ENCODE assay signal across 24 mouse cellular contexts in the genomic region with DNA sequence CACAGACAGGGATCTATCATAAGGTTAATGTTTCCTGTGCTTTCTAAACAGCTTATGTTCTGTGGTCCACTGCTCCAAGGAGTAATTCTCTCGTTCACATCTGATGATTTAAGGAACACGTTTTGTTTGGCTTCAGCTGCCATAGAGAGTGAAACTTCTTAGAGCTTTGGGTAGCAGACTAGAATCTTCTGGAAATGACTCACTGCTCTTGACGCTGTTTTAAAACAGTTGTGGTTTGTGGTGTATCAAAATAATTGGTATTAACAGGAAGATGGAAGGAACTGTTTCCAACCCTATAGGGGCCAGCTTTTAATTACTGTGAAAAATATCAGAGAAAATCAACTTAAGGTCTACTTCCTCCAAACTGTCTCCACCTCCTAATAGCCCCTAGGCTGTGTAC.
DNase-seq lines count a peak whose midpoint lies in the region; ATAC-seq and TF ChIP-seq lines count a peak whose summit lies in the region.
"Had no signal": no experiment of that assay in that cellular context is flagged by ENCODE, and none has a peak within 500 bp of the region (broad histone marks: within the 10 kb centered on the region; RNA-seq: fewer than 3 reads in every experiment).

No protein-coding gene starts in this region.

- TF ChIP-seq EP300 in CH12.LX (IDR thresholded peaks at IDR 0.05; ENCODE audit: low read length): peak; percentile 80

- peak; percentile 29 for DNase-seq in 3134 (ENCODE audit: extremely low read depth, insufficient read length, low spot score)
- peak; percentile 64 for DNase-seq in CH12.LX (ENCODE audit: extremely low read depth)
- peak; percentile 16 for DNase-seq in c-Kit-positive CD71-negative TER-119-negative erythroid progenitor cells, embryonic 14.5 days (ENCODE audit: low read depth)
- no peak for DNase-seq in right cerebral cortex, adult 18-20 months
- no peak for DNase-seq in gastrocnemius, postnatal 36 days
- DNase-seq in gastrocnemius, postnatal 4 days (ENCODE audit: low spot score in 2 of 2): no peak
- DNase-seq: adrenal gland, adult 2 months; cerebellum, adult 9-10 months; heart, adult 11 months; heart, postnatal 14 days; kidney, adult 18-20 months; kidney, postnatal 10 days; liver, postnatal 0 days; lung, postnatal 10 days; midbrain, embryonic 14.5 days; thymus, postnatal 36 days had no signal

- intact Hi-C loops in gastrocnemius, postnatal 36 days (cut with DNase I): no loop called here

- in situ Hi-C loops in CH12.LX (cut with MboI; ENCODE audit: low pct_ligation_motif_present, low pct_unique_long_range_greater_than_20kb, low sequenced_read_pairs): no loop called here

- dilution Hi-C loops in CH12.LX (cut with MboI; ENCODE audit: extremely low pct_ligation_motif_present, extremely low pct_unique_long_range_greater_than_20kb, low sequenced_read_pairs): no loop called here

- H3K4me1 ChIP-seq in CH12.LX (ENCODE audit: control insufficient read depth in 1 of 2, insufficient read depth in 2 of 2): peaks cover 0 to 14% of the 10 kb centered on the region in 2 experiments; a peak in 2 of 4 replicates
- H3K4me1 ChIP-seq: embryonic facial prominence, embryonic 13.5 days; heart, embryonic 12.5 days; limb, embryonic 10.5 days had no signal

- TF ChIP-seq POLR2A in CH12.LX (IDR thresholded peaks at IDR 0.05; ENCODE audit: low read depth, low read length): no peak

- no peak overlapping the region for H3K4me3 ChIP-seq in CH12.LX (replicated peaks in 1 of 3; ENCODE audit: low read depth in 2 of 3, low read length in 2 of 3, poor library complexity in 1 of 3)
- H3K4me3 ChIP-seq: embryonic facial prominence, embryonic 13.5 days; heart, embryonic 12.5 days; limb, embryonic 10.5 days; megakaryocyte, embryonic 14.5 days had no signal

- H3K27ac ChIP-seq in CH12.LX (ENCODE audit: insufficient read depth, low read depth): no peak overlapping the region
- H3K27ac ChIP-seq: embryonic facial prominence, embryonic 13.5 days; hindbrain, embryonic 14.5 days; limb, embryonic 10.5 days had no signal

- no peak overlapping the region for H3K9ac ChIP-seq in CH12.LX (ENCODE audit: insufficient read depth, low read depth)
- H3K9ac ChIP-seq: embryonic facial prominence, embryonic 13.5 days; heart, embryonic 12.5 days; hindbrain, embryonic 14.5 days; liver, postnatal 0 days had no signal

- TF ChIP-seq RAD21 in CH12.LX (IDR thresholded peaks at IDR 0.05; ENCODE audit: low read depth, low read length): no peak

- H3K9me3 ChIP-seq in CH12.LX (replicated peaks; ENCODE audit: low read length): no peaks in the 10 kb centered on the region
- H3K9me3 ChIP-seq: embryonic facial prominence, embryonic 13.5 days; heart, embryonic 12.5 days; limb, embryonic 10.5 days; megakaryocyte, embryonic 14.5 days had no signal

- H3K27me3 ChIP-seq in CH12.LX (replicated peaks): no peaks in the 10 kb centered on the region
- H3K27me3 ChIP-seq: embryonic facial prominence, embryonic 13.5 days; heart, embryonic 12.5 days; megakaryocyte, embryonic 14.5 days had no signal

- peak overlapping the region; percentile 21; the same call in 1 of the 2 replicates for H3K4me2 ChIP-seq in CH12.LX (ENCODE audit: insufficient read depth, low read depth, poor library complexity, severe bottlenecking)
- H3K4me2 ChIP-seq: embryonic facial prominence, embryonic 13.5 days; heart, embryonic 12.5 days; hindbrain, embryonic 14.5 days had no signal

- no peaks in the 10 kb centered on the region for H3K79me2 ChIP-seq in CH12.LX (replicated peaks; ENCODE audit: control insufficient read depth, extremely low read depth, insufficient read depth, poor library complexity, severe bottlenecking)

- no peaks in the 10 kb centered on the region for H3K36me3 ChIP-seq in CH12.LX (replicated peaks in 1 of 2; ENCODE audit: control insufficient read depth in 1 of 2, insufficient read depth in 1 of 2, low read length in 1 of 2)
- H3K36me3 ChIP-seq: embryonic facial prominence, embryonic 13.5 days; heart, embryonic 12.5 days; limb, embryonic 10.5 days had no signal

- ATAC-seq in megakaryocyte, adult 5-6 weeks (ENCODE audit: poor library complexity, severe bottlenecking): peak; percentile 41
- no peak for ATAC-seq in frontal cortex, adult (ENCODE audit: low TSS enrichment)
- ATAC-seq: forebrain, embryonic 16.5 days; liver, postnatal 0 days had no signal

- TF ChIP-seq CTCF in CH12.LX (conservative IDR thresholded peaks at IDR 0.05 in 1 of 2, IDR thresholded peaks at IDR 0.05 in 1 of 2; ENCODE audit: low read depth in 2 of 2, low read length in 2 of 2): no peak

TF ChIP-seq in CH12.LX, 34 proteins besides CTCF, POLR2A, EP300 and RAD21:
- no peak for TF ChIP-seq TBP (conservative IDR thresholded peaks at IDR 0.05; ENCODE audit: low read depth, low read length)
- TF ChIP-seq USF1 (IDR thresholded peaks at IDR 0.05; ENCODE audit: low read depth, low read length): no peak
- no peak for TF ChIP-seq MAFK (IDR thresholded peaks at IDR 0.05; ENCODE audit: insufficient replicate concordance, low read length)
- no peak for TF ChIP-seq SMC3 (IDR thresholded peaks at IDR 0.05; ENCODE audit: low read depth, low read length)
- peak; percentile 66 for TF ChIP-seq BHLHE40 (IDR thresholded peaks at IDR 0.05; ENCODE audit: low read depth, low read length)
- TF ChIP-seq MEF2A (IDR thresholded peaks at IDR 0.05; ENCODE audit: borderline replicate concordance, low read depth, low read length): peak; percentile 63; the same call in 1 of the 2 replicates
- peak; percentile 68 for TF ChIP-seq JUN (IDR thresholded peaks at IDR 0.05; ENCODE audit: insufficient read depth, low read depth, low read length)
- no peak for TF ChIP-seq ZNF384 (IDR thresholded peaks at IDR 0.05; ENCODE audit: low read depth, low read length)
- no peak for TF ChIP-seq ELF1 (IDR thresholded peaks at IDR 0.05; ENCODE audit: low read depth, low read length)
- no peak for TF ChIP-seq ZKSCAN1 (IDR thresholded peaks at IDR 0.05; ENCODE audit: borderline replicate concordance, low read depth, low read length)
- TF ChIP-seq KAT2A (IDR thresholded peaks at IDR 0.05; ENCODE audit: insufficient replicate concordance, low read length): no peak
- no peak for TF ChIP-seq MYC (IDR thresholded peaks at IDR 0.05; ENCODE audit: low read depth, low read length)
- TF ChIP-seq UBTF (IDR thresholded peaks at IDR 0.05; ENCODE audit: low read depth, low read length): no peak
- TF ChIP-seq CHD1 (IDR thresholded peaks at IDR 0.05; ENCODE audit: low read depth, low read length): no peak
- no peak for TF ChIP-seq ZMIZ1 (IDR thresholded peaks at IDR 0.05; ENCODE audit: low read depth, low read length)
- TF ChIP-seq IRF4 (IDR thresholded peaks at IDR 0.05; ENCODE audit: low read depth, low read length): peak; percentile 90
- TF ChIP-seq HCFC1 (IDR thresholded peaks at IDR 0.05; ENCODE audit: low read depth, low read length): no peak
- TF ChIP-seq MAX (IDR thresholded peaks at IDR 0.05; ENCODE audit: low read length): no peak
- TF ChIP-seq ZC3H11A (IDR thresholded peaks at IDR 0.05; ENCODE audit: low read depth, low read length): no peak
- no peak for TF ChIP-seq MAZ (IDR thresholded peaks at IDR 0.05; ENCODE audit: low read depth, low read length)
- TF ChIP-seq E2F4 (IDR thresholded peaks at IDR 0.05; ENCODE audit: insufficient replicate concordance, low read depth, low read length): no peak
- TF ChIP-seq NRF1 (IDR thresholded peaks at IDR 0.05; ENCODE audit: low read depth, low read length): no peak
- no peak for TF ChIP-seq PAX5 (IDR thresholded peaks at IDR 0.05; ENCODE audit: low read length)
- TF ChIP-seq TCF12 (IDR thresholded peaks at IDR 0.05; ENCODE audit: low read depth, low read length): no peak
- no peak for TF ChIP-seq MXI1 (IDR thresholded peaks at IDR 0.05; ENCODE audit: low read depth, low read length)
- TF ChIP-seq JUND (conservative IDR thresholded peaks at IDR 0.05; ENCODE audit: low read depth, low read length): peak; percentile 88
- no peak for TF ChIP-seq NELFE (IDR thresholded peaks at IDR 0.05; ENCODE audit: low read depth, low read length)
- TF ChIP-seq SIN3A (IDR thresholded peaks at IDR 0.05; ENCODE audit: low read length): no peak
- TF ChIP-seq USF2 (conservative IDR thresholded peaks at IDR 0.05; ENCODE audit: low read depth, low read length): no peak
- no peak for TF ChIP-seq CHD2 (IDR thresholded peaks at IDR 0.05; ENCODE audit: low read length)
- TF ChIP-seq RCOR1 (conservative IDR thresholded peaks at IDR 0.05; ENCODE audit: low read depth, low read length): no peak
- TF ChIP-seq GABPA (IDR thresholded peaks at IDR 0.05; ENCODE audit: insufficient replicate concordance, low read depth, low read length): no peak
- no peak for TF ChIP-seq POLR2AphosphoS2 (IDR thresholded peaks at IDR 0.05; ENCODE audit: low read depth, low read length)
- TF ChIP-seq ETS1 (conservative IDR thresholded peaks at IDR 0.05; ENCODE audit: low read depth, low read length): 0 out of 2 replicates have a peak, but pooled peaks have one; percentile 17
TF ChIP-seq in CH12.LX: peak in this region for 6.

Comparison
In these comparisons a context has a peak if more than half of its experiments do, and no peak if none do; other contexts are left out.
1. DNase-seq: peak in 3134 (single experiment), CH12.LX (single experiment) and c-Kit-positive CD71-negative TER-119-negative erythroid progenitor cells, embryonic 14.5 days (single experiment); none in right cerebral cortex, adult 18-20 months (single experiment), gastrocnemius, postnatal 36 days (0 of 2) and gastrocnemius, postnatal 4 days (0 of 2).